Mouse (Mus musculus) layer of hippocampus, adult 18-20 months (tissue): ENCODE results near the gene Shpk. TPM values are rescaled to one million over a fixed set of nuclear protein-coding genes. Genes with fewer than 3 reads are reported as not detected.

Experiments used
- DNase-seq, 2 experiments: peaks; one replicate each; pipeline ENCODE4 v3.0.0; 2022; ENCODE audit warnings: low spot score in 2 of 2
- total RNA-seq, 2 experiments: library from RNA; stranded (reverse); gene quantifications; 2 replicates each; pipeline ENCODE4 v1.2.3; 2021

Shpk gene
- total RNA-seq, 2 experiments from 2014 or later, result 3.7 to 4.0 TPM

DNA sequence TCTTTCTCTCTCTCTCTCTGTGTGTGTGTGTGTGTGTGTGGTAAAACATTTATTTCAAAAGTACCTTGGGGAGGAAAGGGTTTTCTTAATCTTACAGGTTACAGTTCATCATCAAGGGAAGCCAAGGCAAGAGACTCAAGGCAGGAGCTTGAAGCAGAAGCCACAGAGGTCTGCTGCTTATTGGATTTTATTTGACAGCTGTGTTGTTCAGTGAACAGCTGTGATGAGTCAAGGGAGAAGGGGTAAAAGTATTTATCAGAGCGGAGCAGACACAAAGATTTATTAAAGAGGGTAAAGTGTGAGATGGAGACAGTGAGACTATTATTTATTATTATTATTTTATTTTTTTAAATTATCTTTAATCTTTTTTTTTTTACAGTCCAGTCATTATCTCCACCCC, 62.1 kb downstream of the Shpk start:
- no peak for DNase-seq

DNA sequence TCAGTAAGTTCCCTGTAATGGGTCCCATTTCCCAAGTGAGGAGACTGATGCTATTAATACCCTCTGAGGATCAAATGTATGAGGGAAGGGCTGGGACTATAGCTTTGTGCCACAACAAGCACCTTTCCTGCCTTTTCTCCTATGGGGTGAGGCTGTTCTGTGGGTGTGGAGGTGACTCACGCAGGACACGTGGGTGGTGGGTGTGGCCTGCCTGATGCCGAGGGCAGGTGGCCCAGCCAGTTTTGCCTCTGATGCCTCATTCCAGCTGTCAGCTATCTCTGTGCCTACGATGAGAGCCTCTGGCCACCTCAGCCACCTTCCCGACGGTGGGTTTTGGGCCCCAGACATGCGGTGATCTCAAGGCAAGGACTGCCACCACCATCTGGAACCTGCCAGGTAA, 68.0 kb downstream of the Shpk start, which contains the start of gene Trpv3:
Gene Trpv3 (plus strand): TSS at position 122 of the 400 bp plus-strand sequence.
- DNase-seq, result no peak

Other genes starting within 250 kb of the Shpk start
- gene Atp2a3, start 238.3 kb upstream of the Shpk start, total RNA-seq, result 1 to 10 TPM; 5.3 to 5.5 TPM
- gene P2rx1, start 200.4 kb upstream of the Shpk start, total RNA-seq, result under 1 TPM; 0.25 to 0.27 TPM
- 100 to 1,000 TPM; 175 to 178 TPM for gene Camkk1, start 180.5 kb upstream of the Shpk start, total RNA-seq
- gene Ncbp3, start 151.7 kb upstream of the Shpk start, total RNA-seq, result 10 to 100 TPM in 1 of 2 experiments, 1 to 10 TPM in 1; 9.3 to 10.4 TPM
- gene Itgae, start 108.9 kb upstream of the Shpk start, total RNA-seq, result under 1 TPM; 0.10 to 0.17 TPM
- under 1 TPM; 0.10 to 0.15 TPM for gene Haspin, start 61.2 kb upstream of the Shpk start, total RNA-seq
- gene P2rx5, start 39.0 kb upstream of the Shpk start, total RNA-seq, result 1 to 10 TPM; 1.4 to 2.5 TPM
- 10 to 100 TPM; 51.6 to 52.4 TPM for gene Emc6, start 22.4 kb upstream of the Shpk start, total RNA-seq
- gene Tax1bp3, start 22.4 kb upstream of the Shpk start, total RNA-seq, result 1 to 10 TPM; 8.6 to 8.7 TPM
- 10 to 100 TPM; 21.1 to 22.1 TPM for gene Ctns, start 418 bp upstream of the Shpk start, total RNA-seq
- gene Trpv1, start 34.8 kb downstream of the Shpk start, total RNA-seq, result under 1 TPM in 1 of 2 experiments, not detected in 1; 0.23 TPM
- gene Trpv3, start 67.9 kb downstream of the Shpk start, total RNA-seq, result under 1 TPM; 0.41 to 0.45 TPM
- 10 to 100 TPM; 13.9 to 14.8 TPM for gene Aspa, start 130.1 kb downstream of the Shpk start, total RNA-seq
- not detected for gene Gm49340, start 130.3 kb downstream of the Shpk start, total RNA-seq
- not detected for gene Spata22, start 130.3 kb downstream of the Shpk start, total RNA-seq
- not detected for gene Olfr20, start 151.3 kb downstream of the Shpk start, total RNA-seq
- gene Olfr376, start 171.8 kb downstream of the Shpk start, total RNA-seq, result not detected
- gene Olfr1, start 200.2 kb downstream of the Shpk start, total RNA-seq, result not detected
- not detected for gene Olfr378, start 229.0 kb downstream of the Shpk start, total RNA-seq